Mouse (Mus musculus): ENCODE results near the gene Odf4. TPM values are rescaled to one million over a fixed set of nuclear protein-coding genes. Genes with fewer than 3 reads are reported as not detected.

Odf4 gene
- polyA plus RNA-seq, 1 experiment, result 506 TPM

DNA sequence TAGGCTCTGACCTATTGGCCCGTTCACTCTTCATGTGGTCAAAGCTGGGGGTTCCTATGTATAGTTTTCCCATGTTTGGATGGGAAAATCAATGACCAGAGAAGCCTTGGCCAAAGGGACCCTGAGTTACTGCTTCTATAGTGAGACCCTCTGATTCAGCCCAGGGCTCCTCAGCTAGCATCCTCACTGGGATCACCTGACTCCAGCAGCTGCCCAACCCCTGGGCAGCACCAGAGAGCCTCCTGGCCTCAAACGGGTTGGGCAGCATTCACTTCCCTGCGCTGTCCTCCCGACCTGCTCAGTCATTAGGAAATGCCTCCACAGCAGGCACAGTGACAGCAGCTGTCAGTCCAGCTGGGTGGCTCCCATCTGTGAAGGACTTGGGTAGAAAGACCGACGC is 38.6 kb downstream of the Odf4 start, which contains the start of gene Rnf222:
Gene Rnf222 (plus strand): TSS at position 301 of the 400 bp plus-strand sequence.
- Histone ChIP-seq H3K27ac (ENCODE audit: control insufficient read depth, insufficient read depth, low read depth, low read length) (no peak within 1 kb of the TSS), H3K4me1 (ENCODE audit: control insufficient read depth, insufficient read depth, low read length) (peaks cover 8% of the 10 kb centered on the region), H3K27me3 (ENCODE audit: control insufficient read depth, insufficient read depth, low read length) (no peaks in the 10 kb centered on the region), H3K4me3 (ENCODE audit: control insufficient read depth, low read depth, low read length) (no peak within 1 kb of the TSS), H3K36me3 (ENCODE audit: control insufficient read depth, insufficient read depth, low read length) (no peaks in the 10 kb centered on the region)
- TF ChIP-seq POLR2A (IDR thresholded peaks at IDR 0.05; ENCODE audit: control insufficient read depth, low read depth, low read length) (no peak), CTCF (IDR thresholded peaks at IDR 0.05; ENCODE audit: control insufficient read depth, insufficient read depth, insufficient replicate concordance, low read depth, low read length) (no peak)

- Histone ChIP-seq H3K36me3 (ENCODE audit: control insufficient read depth, insufficient read depth, low read length) (no peaks in the 10 kb centered on the region), H3K4me1 (ENCODE audit: control insufficient read depth, insufficient read depth, low read length) (peaks cover 5% of the 10 kb centered on the region), H3K27me3 (ENCODE audit: control insufficient read depth, insufficient read depth, low read length) (no peaks in the 10 kb centered on the region), H3K4me3 (ENCODE audit: control insufficient read depth, low read depth, low read length) (no peak overlapping the region), H3K27ac (ENCODE audit: control insufficient read depth, insufficient read depth, low read depth, low read length) (no peak overlapping the region)
- TF ChIP-seq POLR2A (IDR thresholded peaks at IDR 0.05; ENCODE audit: control insufficient read depth, low read depth, low read length) (no peak), CTCF (IDR thresholded peaks at IDR 0.05; ENCODE audit: control insufficient read depth, insufficient read depth, insufficient replicate concordance, low read depth, low read length) (no peak)
Observed at GRCm38 (mm10) chr11:68886091-68886490, 40.8 kb downstream of the Odf4 start.

DNA sequence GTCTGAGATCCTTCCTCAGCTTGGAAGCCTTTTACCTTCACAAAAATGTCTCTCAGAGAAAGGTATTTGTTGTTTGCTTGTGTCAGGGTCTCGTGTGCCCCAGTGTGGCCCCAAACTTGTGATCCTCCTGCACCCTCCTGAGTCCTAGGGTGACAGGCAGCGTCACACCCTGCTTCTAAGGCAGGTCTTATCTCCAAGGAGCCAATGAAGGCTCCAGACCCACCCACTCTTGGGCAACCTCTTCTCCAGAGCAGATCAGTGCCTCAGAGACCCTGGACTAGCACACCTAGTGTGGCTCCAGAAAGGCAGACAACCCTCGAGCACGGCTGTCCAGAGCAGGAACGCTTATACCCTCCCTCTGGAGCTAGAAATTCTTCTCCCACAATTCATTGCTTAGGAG is 42.5 kb downstream of the Odf4 start:
- H3K4me3 ChIP-seq (ENCODE audit: control insufficient read depth, low read depth, low read length), result no peak overlapping the region
- no peaks in the 10 kb centered on the region for H3K36me3 ChIP-seq (ENCODE audit: control insufficient read depth, insufficient read depth, low read length)
- no peaks in the 10 kb centered on the region for H3K27me3 ChIP-seq (ENCODE audit: control insufficient read depth, insufficient read depth, low read length)
- H3K27ac ChIP-seq (ENCODE audit: control insufficient read depth, insufficient read depth, low read depth, low read length), result no peak overlapping the region
- peaks cover 5% of the 10 kb centered on the region for H3K4me1 ChIP-seq (ENCODE audit: control insufficient read depth, insufficient read depth, low read length)
- no peak for TF ChIP-seq POLR2A (IDR thresholded peaks at IDR 0.05; ENCODE audit: control insufficient read depth, low read depth, low read length)
- no peak for TF ChIP-seq CTCF (IDR thresholded peaks at IDR 0.05; ENCODE audit: control insufficient read depth, insufficient read depth, insufficient replicate concordance, low read depth, low read length)

GRCm38 (mm10) chr11:68883843-68884242 is 43.0 kb downstream of the Odf4 start:
- TF ChIP-seq CTCF (IDR thresholded peaks at IDR 0.05; ENCODE audit: control insufficient read depth, insufficient read depth, insufficient replicate concordance, low read depth, low read length) (no peak), POLR2A (IDR thresholded peaks at IDR 0.05; ENCODE audit: control insufficient read depth, low read depth, low read length) (no peak)
- Histone ChIP-seq H3K36me3 (ENCODE audit: control insufficient read depth, insufficient read depth, low read length) (no peaks in the 10 kb centered on the region), H3K4me1 (ENCODE audit: control insufficient read depth, insufficient read depth, low read length) (peaks cover 5% of the 10 kb centered on the region), H3K27ac (ENCODE audit: control insufficient read depth, insufficient read depth, low read depth, low read length) (no peak overlapping the region), H3K4me3 (ENCODE audit: control insufficient read depth, low read depth, low read length) (no peak overlapping the region), H3K27me3 (ENCODE audit: control insufficient read depth, insufficient read depth, low read length) (no peaks in the 10 kb centered on the region)

DNA sequence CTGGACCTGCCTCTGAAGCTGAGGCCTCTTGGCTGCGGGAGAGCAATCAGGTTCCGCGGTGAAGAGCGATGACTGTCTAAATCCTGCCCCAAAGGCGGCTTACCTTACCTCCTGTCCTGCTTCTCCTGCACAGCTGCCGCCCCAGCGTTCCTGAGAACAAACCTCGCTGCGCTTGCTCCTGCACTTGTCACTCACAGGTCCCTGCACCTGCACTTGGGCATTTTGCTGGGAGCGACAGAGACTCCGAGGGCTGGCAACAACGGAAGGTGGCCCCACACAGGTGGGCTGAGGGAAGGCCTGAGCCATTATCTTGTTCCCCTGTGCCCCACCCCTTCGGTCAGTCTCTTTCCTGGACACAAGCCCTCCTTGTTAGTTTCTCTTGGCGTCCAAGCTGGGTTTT is 44.8 kb downstream of the Odf4 start:
- Histone ChIP-seq H3K4me1 (ENCODE audit: control insufficient read depth, insufficient read depth, low read length) (peaks cover 5% of the 10 kb centered on the region), H3K27me3 (ENCODE audit: control insufficient read depth, insufficient read depth, low read length) (no peaks in the 10 kb centered on the region), H3K4me3 (ENCODE audit: control insufficient read depth, low read depth, low read length) (peak overlapping the region; percentile 36), H3K27ac (ENCODE audit: control insufficient read depth, insufficient read depth, low read depth, low read length) (peak overlapping the region; percentile 27), H3K36me3 (ENCODE audit: control insufficient read depth, insufficient read depth, low read length) (no peaks in the 10 kb centered on the region)
- TF ChIP-seq POLR2A (IDR thresholded peaks at IDR 0.05; ENCODE audit: control insufficient read depth, low read depth, low read length), result 0 out of 2 replicates have a peak, but pooled peaks have one; percentile 13
- TF ChIP-seq CTCF (IDR thresholded peaks at IDR 0.05; ENCODE audit: control insufficient read depth, insufficient read depth, insufficient replicate concordance, low read depth, low read length), result no peak

GRCm38 (mm10) chr11:68878811-68879210 is 48.1 kb downstream of the Odf4 start:
- peaks cover 5% of the 10 kb centered on the region for H3K4me1 ChIP-seq (ENCODE audit: control insufficient read depth, insufficient read depth, low read length)
- TF ChIP-seq CTCF (IDR thresholded peaks at IDR 0.05; ENCODE audit: control insufficient read depth, insufficient read depth, insufficient replicate concordance, low read depth, low read length) (no peak), POLR2A (IDR thresholded peaks at IDR 0.05; ENCODE audit: control insufficient read depth, low read depth, low read length) (no peak)
- no peak overlapping the region for H3K4me3 ChIP-seq (ENCODE audit: control insufficient read depth, low read depth, low read length)
- H3K36me3 ChIP-seq (ENCODE audit: control insufficient read depth, insufficient read depth, low read length), result no peaks in the 10 kb centered on the region
- no peak overlapping the region for H3K27ac ChIP-seq (ENCODE audit: control insufficient read depth, insufficient read depth, low read depth, low read length)
- H3K27me3 ChIP-seq (ENCODE audit: control insufficient read depth, insufficient read depth, low read length), result no peaks in the 10 kb centered on the region

- Histone ChIP-seq H3K36me3 (ENCODE audit: control insufficient read depth, insufficient read depth, low read length) (no peaks in the 10 kb centered on the region), H3K27me3 (ENCODE audit: control insufficient read depth, insufficient read depth, low read length) (no peaks in the 10 kb centered on the region), H3K4me3 (ENCODE audit: control insufficient read depth, low read depth, low read length) (no peak overlapping the region), H3K4me1 (ENCODE audit: control insufficient read depth, insufficient read depth, low read length) (no peaks in the 10 kb centered on the region), H3K27ac (ENCODE audit: control insufficient read depth, insufficient read depth, low read depth, low read length) (no peak overlapping the region)
- TF ChIP-seq POLR2A (IDR thresholded peaks at IDR 0.05; ENCODE audit: control insufficient read depth, low read depth, low read length), result no peak
- peak; percentile 16; the same call in 1 of the 2 replicates for TF ChIP-seq CTCF (IDR thresholded peaks at IDR 0.05; ENCODE audit: control insufficient read depth, insufficient read depth, insufficient replicate concordance, low read depth, low read length)
Observed at GRCm38 (mm10) chr11:68874841-68875240, 52.0 kb downstream of the Odf4 start.

Other genes with a start within 250 kb of the Odf4 start
- 35.7 and 44.2 TPM in 2 replicates for gene Myh10, start 235.5 kb downstream of the Odf4 start, polyA plus RNA-seq (2012; rRNA removed)
- 73.8 and 80.3 TPM in 2 replicates for gene Ndel1, start 55.2 kb downstream of the Odf4 start, polyA plus RNA-seq (2012; rRNA removed)
- 1.1 TPM in 2 replicates for gene Rnf222, start 38.5 kb downstream of the Odf4 start, polyA plus RNA-seq (2012; rRNA removed)
- 938 and 997 TPM in 2 replicates for gene Rpl26, start 25.5 kb downstream of the Odf4 start, polyA plus RNA-seq (2012; rRNA removed)
- gene Arhgef15, start 30.4 kb upstream of the Odf4 start, polyA plus RNA-seq (2012; rRNA removed), result 3.7 and 3.8 TPM in 2 replicates
- gene Slc25a35, start 41.0 kb upstream of the Odf4 start, polyA plus RNA-seq (2012; rRNA removed), result 40.8 and 56.4 TPM in 2 replicates
- gene Rangrf, start 48.1 kb upstream of the Odf4 start, polyA plus RNA-seq (2012; rRNA removed), result 1,176 and 1,231 TPM in 2 replicates
- 9.6 and 11.8 TPM in 2 replicates for gene Pfas, start 81.4 kb upstream of the Odf4 start, polyA plus RNA-seq (2012; rRNA removed)
- 44.5 and 44.9 TPM in 2 replicates for gene Ctc1, start 88.8 kb upstream of the Odf4 start, polyA plus RNA-seq (2012; rRNA removed)
- 15.2 and 17.9 TPM in 2 replicates for gene Aurkb, start 118.6 kb upstream of the Odf4 start, polyA plus RNA-seq (2012; rRNA removed)
- gene Borcs6, start 132.6 kb upstream of the Odf4 start, polyA plus RNA-seq (2012; rRNA removed), result 13.4 and 15.8 TPM in 2 replicates
- gene Tmem107, start 143.7 kb upstream of the Odf4 start, polyA plus RNA-seq (2012; rRNA removed), result 135 and 142 TPM in 2 replicates
- 36.3 and 43.1 TPM in 2 replicates for gene Vamp2, start 161.4 kb upstream of the Odf4 start, polyA plus RNA-seq (2012; rRNA removed)
- 103 and 106 TPM in 2 replicates for gene Per1, start 168.1 kb upstream of the Odf4 start, polyA plus RNA-seq (2012; rRNA removed)
- gene Hes7, start 193.3 kb upstream of the Odf4 start, polyA plus RNA-seq (2012; rRNA removed), result 0.17 TPM in 2 replicates
- 0.24 and 0.28 TPM in 2 replicates for gene 9130213A22Rik, start 195.5 kb upstream of the Odf4 start, polyA plus RNA-seq (2012; rRNA removed)
- gene Aloxe3, start 198.8 kb upstream of the Odf4 start, polyA plus RNA-seq (2012; rRNA removed), result 6.1 and 7.0 TPM in 2 replicates
- gene Alox12b, start 229.9 kb upstream of the Odf4 start, polyA plus RNA-seq (2012; rRNA removed), result 0.29 and 0.49 TPM in 2 replicates

Data from testis, adult 2 months (tissue).